Mouse (Mus musculus): ENCODE results near the gene Slc7a14. TPM values are rescaled to one million over a fixed set of nuclear protein-coding genes. Genes with fewer than 3 reads are reported as not detected.

Slc7a14 gene
- total RNA-seq, 1 experiment: 0.18 TPM

DNA sequence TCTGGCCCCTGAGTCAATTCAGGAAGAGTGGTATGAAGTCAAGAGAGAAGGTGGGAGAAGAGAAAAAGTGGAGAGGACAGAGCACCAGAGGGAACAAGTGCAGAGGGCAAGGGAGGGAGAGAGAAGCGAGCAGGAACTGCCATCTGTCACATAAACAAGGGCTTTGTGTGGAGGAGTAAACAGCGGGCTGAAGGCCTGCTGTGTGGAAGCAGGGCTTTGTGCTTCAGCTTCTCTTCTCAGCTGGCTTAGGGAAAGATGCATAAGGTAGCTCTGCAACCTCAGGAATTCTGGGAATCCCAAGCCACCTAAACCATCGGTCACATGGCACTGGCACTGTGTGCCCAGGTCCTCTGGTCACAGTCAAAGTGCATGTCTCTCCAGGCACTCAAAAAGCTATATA is 96.4 kb downstream of the Slc7a14 start:
- H3K9ac ChIP-seq (ENCODE audit: insufficient read depth, low read depth, low read length, poor library complexity, severe bottlenecking): no peak overlapping the region
- no peak overlapping the region for H3K27ac ChIP-seq (ENCODE audit: insufficient read depth, low read depth, low read length, poor library complexity, severe bottlenecking)
- no peaks in the 10 kb centered on the region for H3K36me3 ChIP-seq (ENCODE audit: control insufficient read depth, insufficient read depth, low read length, poor library complexity, severe bottlenecking)
- TF ChIP-seq ZC3H11A (IDR thresholded peaks at IDR 0.05; ENCODE audit: borderline replicate concordance, low read depth, low read length): no peak
- no peak for TF ChIP-seq ZNF384 (IDR thresholded peaks at IDR 0.05; ENCODE audit: low read depth, low read length)
- no peak for TF ChIP-seq MAFK (IDR thresholded peaks at IDR 0.05; ENCODE audit: insufficient read depth, low read depth, low read length)
- no peak overlapping the region for H3K4me3 ChIP-seq (ENCODE audit: insufficient read depth in 1 of 2, low read depth in 1 of 2, low read length in 2 of 2, poor library complexity in 1 of 2, severe bottlenecking in 1 of 2)
- no peaks in the 10 kb centered on the region for H3K4me1 ChIP-seq (ENCODE audit: control insufficient read depth in 2 of 2, insufficient read depth in 2 of 2, low read length in 2 of 2, poor library complexity in 1 of 2)
- in situ Hi-C loops (cut with MboI; ENCODE audit: low sequenced_read_pairs in 2 of 2, unreplicated experiment in 2 of 2): no loop called here
- no peaks in the 10 kb centered on the region for H3K9me3 ChIP-seq (ENCODE audit: control insufficient read depth, insufficient read depth, low read depth, low read length)
- no peak for DNase-seq (ENCODE audit: low read depth, low spot score)

DNA sequence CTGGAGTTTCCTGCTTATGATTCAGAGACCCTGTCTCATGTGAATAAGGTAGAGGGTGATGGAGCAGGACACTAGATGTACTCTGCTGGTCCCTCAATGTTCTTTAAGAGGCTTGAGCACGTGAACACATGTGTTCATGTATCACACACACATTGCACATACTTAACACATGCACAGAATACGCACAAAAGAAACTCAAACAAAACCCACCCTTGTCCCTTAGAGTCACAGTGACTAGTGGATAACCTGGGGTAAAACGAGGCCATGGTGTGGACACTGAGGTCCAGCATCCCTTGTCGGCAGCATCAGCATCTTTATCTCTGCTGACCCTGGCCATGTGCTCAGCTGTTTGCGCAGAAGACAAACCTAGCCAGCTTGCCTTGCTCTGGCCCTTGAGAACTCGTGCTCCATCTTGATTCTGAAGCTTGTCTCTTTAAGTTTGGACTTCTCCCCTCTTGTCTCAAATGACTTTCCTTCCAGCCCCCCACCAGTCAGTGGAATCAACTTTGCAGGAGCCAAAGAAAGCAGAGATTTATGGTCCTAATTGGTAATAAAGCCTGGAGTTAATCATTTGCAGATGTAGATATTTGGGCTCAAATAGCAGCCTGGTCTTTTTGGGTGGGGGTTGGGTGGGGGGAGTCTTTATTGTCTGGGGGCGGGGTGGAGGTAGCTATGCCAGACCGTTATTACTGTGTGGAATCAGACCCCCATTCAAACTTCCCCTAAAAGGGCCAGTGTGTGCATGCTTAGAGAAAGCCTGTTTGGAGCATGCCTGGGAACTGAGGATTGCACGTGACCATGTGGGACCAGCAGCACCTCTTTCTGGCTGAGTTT is 97.8 kb downstream of the Slc7a14 start:
- H3K36me3 ChIP-seq (ENCODE audit: control insufficient read depth, insufficient read depth, low read length, poor library complexity, severe bottlenecking): no peaks in the 10 kb centered on the region
- no peak for DNase-seq (ENCODE audit: low read depth, low spot score)
- TF ChIP-seq HCFC1 (IDR thresholded peaks at IDR 0.05; ENCODE audit: borderline replicate concordance, insufficient read depth, low read length): no peak
- TF ChIP-seq ZNF384 (IDR thresholded peaks at IDR 0.05; ENCODE audit: low read depth, low read length): no peak
- TF ChIP-seq CHD2 (IDR thresholded peaks at IDR 0.05; ENCODE audit: low read depth, low read length): no peak
- no peak for TF ChIP-seq MAFK (IDR thresholded peaks at IDR 0.05; ENCODE audit: insufficient read depth, low read depth, low read length)
- TF ChIP-seq ZC3H11A (IDR thresholded peaks at IDR 0.05; ENCODE audit: borderline replicate concordance, low read depth, low read length): no peak
- H3K9me3 ChIP-seq (ENCODE audit: control insufficient read depth, insufficient read depth, low read depth, low read length): no peaks in the 10 kb centered on the region
- H3K9ac ChIP-seq (ENCODE audit: insufficient read depth, low read depth, low read length, poor library complexity, severe bottlenecking): no peak overlapping the region
- no peaks in the 10 kb centered on the region for H3K4me1 ChIP-seq (ENCODE audit: control insufficient read depth in 2 of 2, insufficient read depth in 2 of 2, low read length in 2 of 2, poor library complexity in 1 of 2)
- in situ Hi-C loops (cut with MboI; ENCODE audit: low sequenced_read_pairs in 2 of 2, unreplicated experiment in 2 of 2): no loop called here
- H3K4me3 ChIP-seq (ENCODE audit: insufficient read depth in 1 of 2, low read depth in 1 of 2, low read length in 2 of 2, poor library complexity in 1 of 2, severe bottlenecking in 1 of 2): no peak overlapping the region
- no peak overlapping the region for H3K27ac ChIP-seq (ENCODE audit: insufficient read depth, low read depth, low read length, poor library complexity, severe bottlenecking)

DNA sequence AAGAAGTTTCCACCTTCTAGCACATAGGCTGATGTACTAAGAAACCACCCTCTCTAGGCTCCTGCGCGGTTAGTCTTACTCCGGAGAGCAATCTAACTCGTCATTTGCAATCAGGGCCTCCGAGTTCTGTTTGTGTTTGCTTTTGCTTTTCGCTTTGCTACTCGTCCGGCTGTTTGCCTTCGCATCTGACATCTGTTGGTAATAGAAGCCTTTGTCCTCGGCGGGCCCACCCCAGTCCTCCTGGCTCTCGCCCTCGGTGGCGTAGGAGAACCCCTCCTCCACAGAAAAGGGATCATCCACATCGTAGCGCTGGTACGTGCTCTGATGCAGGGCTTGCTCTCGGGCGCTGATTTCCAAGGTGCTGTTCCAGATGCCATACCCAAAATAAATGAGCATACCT is 101.2 kb downstream of the Slc7a14 start:
- no peaks in the 10 kb centered on the region for H3K9me3 ChIP-seq (ENCODE audit: control insufficient read depth, insufficient read depth, low read depth, low read length)
- no peak for DNase-seq (ENCODE audit: low read depth, low spot score)
- no peaks in the 10 kb centered on the region for H3K4me1 ChIP-seq (ENCODE audit: control insufficient read depth in 2 of 2, insufficient read depth in 2 of 2, low read length in 2 of 2, poor library complexity in 1 of 2)
- no peak overlapping the region for H3K4me3 ChIP-seq (ENCODE audit: insufficient read depth in 1 of 2, low read depth in 1 of 2, low read length in 2 of 2, poor library complexity in 1 of 2, severe bottlenecking in 1 of 2)
- TF ChIP-seq ZNF384 (IDR thresholded peaks at IDR 0.05; ENCODE audit: low read depth, low read length) (no peak), CHD2 (IDR thresholded peaks at IDR 0.05; ENCODE audit: low read depth, low read length) (no peak), ZC3H11A (IDR thresholded peaks at IDR 0.05; ENCODE audit: borderline replicate concordance, low read depth, low read length) (no peak), MAFK (IDR thresholded peaks at IDR 0.05; ENCODE audit: insufficient read depth, low read depth, low read length) (no peak), HCFC1 (IDR thresholded peaks at IDR 0.05; ENCODE audit: borderline replicate concordance, insufficient read depth, low read length) (no peak)
- no peak overlapping the region for H3K9ac ChIP-seq (ENCODE audit: insufficient read depth, low read depth, low read length, poor library complexity, severe bottlenecking)
- in situ Hi-C loops (cut with MboI; ENCODE audit: low sequenced_read_pairs in 2 of 2, unreplicated experiment in 2 of 2): no loop called here
- H3K27ac ChIP-seq (ENCODE audit: insufficient read depth, low read depth, low read length, poor library complexity, severe bottlenecking): no peak overlapping the region
- H3K36me3 ChIP-seq (ENCODE audit: control insufficient read depth, insufficient read depth, low read length, poor library complexity, severe bottlenecking): no peaks in the 10 kb centered on the region

DNA sequence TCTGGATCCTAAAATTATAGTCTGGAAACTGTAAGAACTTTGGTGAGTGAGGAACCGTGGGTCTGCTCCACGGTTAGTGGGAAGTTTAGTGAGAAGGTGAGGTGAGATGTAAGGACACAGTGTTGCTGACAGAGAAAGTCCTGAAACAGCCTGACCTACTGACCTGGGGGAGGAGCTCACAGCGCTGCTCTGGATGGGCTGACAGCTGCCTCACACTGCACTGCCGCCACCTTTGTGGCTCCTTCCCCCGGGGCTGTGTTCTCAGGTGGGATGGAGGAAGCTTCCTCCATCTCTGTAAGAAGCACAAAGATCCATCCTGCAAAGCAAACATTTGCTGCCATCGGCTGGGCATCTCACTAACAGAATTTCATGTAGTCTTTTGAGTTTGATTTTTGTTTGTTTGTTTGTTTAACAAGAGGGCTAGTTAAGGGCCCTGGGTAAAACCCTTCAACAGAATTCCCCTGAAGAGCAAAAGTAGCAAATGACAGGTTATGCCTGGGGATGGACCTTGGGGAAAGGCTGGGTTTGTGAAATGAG is 101.7 kb downstream of the Slc7a14 start:
- in situ Hi-C loops (cut with MboI; ENCODE audit: low sequenced_read_pairs in 2 of 2, unreplicated experiment in 2 of 2): no loop called here
- DNase-seq (ENCODE audit: low read depth, low spot score): no peak
- H3K4me1 ChIP-seq (ENCODE audit: control insufficient read depth in 2 of 2, insufficient read depth in 2 of 2, low read length in 2 of 2, poor library complexity in 1 of 2): no peaks in the 10 kb centered on the region

More for the DNA sequence above, 101.7 kb downstream of the Slc7a14 start:
- H3K36me3 ChIP-seq (ENCODE audit: control insufficient read depth, insufficient read depth, low read length, poor library complexity, severe bottlenecking): no peaks in the 10 kb centered on the region
- no peaks in the 10 kb centered on the region for H3K9me3 ChIP-seq (ENCODE audit: control insufficient read depth, insufficient read depth, low read depth, low read length)
- no peak overlapping the region for H3K27ac ChIP-seq (ENCODE audit: insufficient read depth, low read depth, low read length, poor library complexity, severe bottlenecking)
- TF ChIP-seq ZNF384 (IDR thresholded peaks at IDR 0.05; ENCODE audit: low read depth, low read length) (no peak), ZC3H11A (IDR thresholded peaks at IDR 0.05; ENCODE audit: borderline replicate concordance, low read depth, low read length) (no peak), CHD2 (IDR thresholded peaks at IDR 0.05; ENCODE audit: low read depth, low read length) (no peak), HCFC1 (IDR thresholded peaks at IDR 0.05; ENCODE audit: borderline replicate concordance, insufficient read depth, low read length) (no peak), MAFK (IDR thresholded peaks at IDR 0.05; ENCODE audit: insufficient read depth, low read depth, low read length) (no peak)
- H3K4me3 ChIP-seq (ENCODE audit: insufficient read depth in 1 of 2, low read depth in 1 of 2, low read length in 2 of 2, poor library complexity in 1 of 2, severe bottlenecking in 1 of 2): no peak overlapping the region
- H3K9ac ChIP-seq (ENCODE audit: insufficient read depth, low read depth, low read length, poor library complexity, severe bottlenecking): no peak overlapping the region
